Mouse (Mus musculus) heart, postnatal 0 days (tissue): Measurements from ENCODE around the gene Ttc39b. TPM values are rescaled to one million over a fixed set of nuclear protein-coding genes. Genes with fewer than 3 reads are reported as not detected.

Experiments used
- ATAC-seq: fragments of 200-750 bp; cut with Nextera tagmentation; 2 replicates; pipeline ENCODE4 v1.8.0; 2017; ENCODE audit warnings: low read depth, moderate number of reproducible peaks, moderate library complexity; ENCODE audit not compliant: insufficient read depth
- DNase-seq: peaks from one replicate; pipeline ENCODE4 v3.0.0-alpha.2; 2016; ENCODE audit warnings: low spot score
- H3K27ac ChIP-seq: fragments of 300-500 bp; sonication (generic); 2 replicates; pipeline ENCODE4 v1.5.1; 2014; ENCODE audit warnings: low read depth, mild to moderate bottlenecking
- H3K27me3 ChIP-seq: fragments of 300-500 bp; sonication (generic); 2 replicates; pipeline ENCODE4 v1.6.1; 2014; ENCODE audit warnings: low read length, mixed read lengths; ENCODE audit not compliant: control insufficient read depth, insufficient read depth
- H3K36me3 ChIP-seq: fragments of 300-500 bp; sonication (generic); replicated peaks from 2 replicates; pipeline ENCODE4 v1.6.1; 2014; ENCODE audit warnings: low read length, mixed read lengths; ENCODE audit not compliant: control insufficient read depth, insufficient read depth
- H3K4me1 ChIP-seq: fragments of 300-500 bp; sonication (generic); 2 replicates; pipeline ENCODE4 v1.6.1; 2014; ENCODE audit warnings: antibody characterized with exemption; ENCODE audit not compliant: control insufficient read depth, insufficient read depth
- H3K4me2 ChIP-seq: fragments of 300-500 bp; sonication (generic); 2 replicates; pipeline ENCODE4 v1.6.1; 2014; ENCODE audit warnings: low read depth, mild to moderate bottlenecking, low read length, moderate library complexity
- H3K4me3 ChIP-seq: fragments of 300-500 bp; sonication (generic); 2 replicates; pipeline ENCODE4 v1.5.1; 2014; ENCODE audit warnings: low read depth, low read length
- H3K9ac ChIP-seq: fragments of 300-500 bp; sonication (generic); replicated peaks from 2 replicates; pipeline ENCODE4 v1.6.1; 2014; ENCODE audit warnings: low read depth, low read length, mixed read lengths
- H3K9me3 ChIP-seq: fragments of 300-500 bp; sonication (generic); replicated peaks from 2 replicates; pipeline ENCODE4 v1.6.1; 2016; ENCODE audit warnings: low read length; ENCODE audit not compliant: control insufficient read depth
- CTCF ChIP-seq: IDR thresholded peaks from 2 replicates; pipeline ENCODE4 v1.5.1; 2016; ENCODE audit warnings: antibody characterized with exemption, control low read depth, low read depth
- EP300 ChIP-seq: IDR thresholded peaks from 2 replicates; pipeline ENCODE4 v1.6.1; 2016; ENCODE audit warnings: antibody characterized with exemption, low read depth
- WGBS: fragments of 180-500 bp; shearing (Covaris S2); extraction: QIAGEN DNeasy Blood & Tissue Kit; methylation state at CpG from one replicate; pipeline ENCODE4 v1.1.7; 2014; 5-methylcytosine and 5-hydroxymethylcytosine counted together
- polyA plus RNA-seq: library from polyadenylated mRNA; unstranded; fragments of >200 nt; fragmentation: Nextera tagmentation; extraction: Ambion mirVana; gene quantifications from 2 replicates; pipeline ENCODE4 v1.2.1, GENCODE M21; 2015
- total RNA-seq: library from RNA; depleted of rRNA; stranded (reverse); fragments of >200 nt; gene quantifications from 2 replicates; pipeline ENCODE4 v1.2.3, GENCODE M21; 2014; ENCODE audit warnings: low replicate concordance

The Ttc39b gene
- total and polyA plus RNA-seq, 2 experiments from 2014 or later: 4.1 to 4.3 TPM

DNA sequence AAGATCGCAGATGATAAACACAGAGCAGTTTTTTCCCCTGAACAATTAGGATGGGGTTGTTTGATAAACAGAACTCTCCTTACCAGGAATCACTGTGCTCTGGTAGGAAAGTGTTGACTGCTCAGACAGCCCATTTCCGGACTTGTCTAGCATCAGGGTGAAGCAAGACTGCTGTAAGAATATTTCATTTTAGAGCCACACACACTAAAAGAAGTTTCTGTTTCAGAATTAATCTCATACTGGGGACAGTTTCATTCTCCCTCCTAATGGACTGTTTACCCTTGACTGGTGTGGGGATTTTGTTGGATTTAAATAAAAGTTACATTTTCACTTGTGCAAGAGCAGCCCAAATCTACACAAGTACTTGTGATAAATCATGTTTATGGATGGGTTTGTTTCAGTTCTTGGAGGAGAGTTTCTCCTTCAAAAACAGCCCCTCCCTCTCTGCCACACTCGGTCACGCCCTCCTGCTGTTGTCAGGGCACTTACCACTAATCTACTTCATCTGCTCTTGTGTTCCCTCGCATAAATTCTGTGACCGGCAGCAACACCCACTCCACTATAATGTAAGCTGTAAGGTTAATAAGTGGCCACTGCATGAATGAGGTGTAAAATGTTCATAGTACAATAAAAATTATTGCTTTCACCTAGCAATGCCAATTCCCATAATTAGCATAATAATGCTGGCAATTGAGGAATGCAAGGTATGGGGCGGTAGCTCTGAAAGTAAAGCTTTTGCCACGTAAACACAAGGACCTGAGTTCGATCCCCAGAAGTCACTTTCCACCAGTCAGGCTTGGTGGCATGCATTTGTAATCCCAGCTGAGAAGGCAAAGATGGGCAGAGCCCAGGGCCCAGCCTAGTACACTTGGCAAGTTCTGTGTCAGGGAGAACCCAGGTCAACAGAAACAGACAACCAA, 4.2 kb upstream of the Ttc39b start:
- H3K4me1 ChIP-seq: 0 out of 2 replicates have a peak, but pooled peaks cover under 1% of the 10 kb centered on the region
- H3K27me3 ChIP-seq: 0 out of 2 replicates have a peak, but pooled peaks cover 6% of the 10 kb centered on the region
- TF ChIP-seq CTCF: no peak
- no peak for TF ChIP-seq EP300
- H3K9me3 ChIP-seq: no peaks in the 10 kb centered on the region
- no peak overlapping the region for H3K4me3 ChIP-seq
- 50% methylated on average over 9 of the region's 9 CpGs for WGBS
- no peak overlapping the region for H3K27ac ChIP-seq
- no peak for ATAC-seq
- DNase-seq: no peak
- no peaks in the 10 kb centered on the region for H3K36me3 ChIP-seq
- no peak overlapping the region for H3K9ac ChIP-seq
- no peak overlapping the region for H3K4me2 ChIP-seq

DNA sequence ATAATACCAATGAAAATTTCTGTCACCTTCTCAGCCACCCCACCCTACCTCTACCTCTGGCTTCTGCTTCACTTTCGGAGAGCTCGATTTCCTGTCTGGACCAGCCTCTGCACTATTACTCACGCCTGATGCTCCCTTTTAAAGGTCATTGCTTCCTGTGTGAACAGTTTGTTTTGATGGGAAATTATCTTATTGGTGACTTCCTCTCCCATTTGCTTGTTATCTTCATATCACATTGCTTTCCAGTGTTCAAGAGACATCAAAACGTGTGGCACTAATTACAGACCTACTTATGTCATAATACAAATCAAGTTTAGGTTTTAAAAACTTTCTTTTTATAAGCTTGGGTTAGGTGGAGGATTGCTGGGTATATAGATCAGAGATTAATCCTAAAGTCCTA, 3.5 kb upstream of the Ttc39b start:
- no peaks in the 10 kb centered on the region for H3K9me3 ChIP-seq
- DNase-seq (no peak), ATAC-seq (no peak)
- H3K4me2 ChIP-seq: no peak overlapping the region
- no peak overlapping the region for H3K27ac ChIP-seq
- H3K27me3 ChIP-seq: 0 out of 2 replicates have a peak, but pooled peaks cover 6% of the 10 kb centered on the region
- H3K36me3 ChIP-seq: no peaks in the 10 kb centered on the region
- TF ChIP-seq CTCF: no peak
- H3K4me1 ChIP-seq: peaks cover 7% of the 10 kb centered on the region
- H3K4me3 ChIP-seq: no peak overlapping the region
- WGBS: 48% methylated on average over 4 of the region's 4 CpGs
- H3K9ac ChIP-seq: no peak overlapping the region

DNA sequence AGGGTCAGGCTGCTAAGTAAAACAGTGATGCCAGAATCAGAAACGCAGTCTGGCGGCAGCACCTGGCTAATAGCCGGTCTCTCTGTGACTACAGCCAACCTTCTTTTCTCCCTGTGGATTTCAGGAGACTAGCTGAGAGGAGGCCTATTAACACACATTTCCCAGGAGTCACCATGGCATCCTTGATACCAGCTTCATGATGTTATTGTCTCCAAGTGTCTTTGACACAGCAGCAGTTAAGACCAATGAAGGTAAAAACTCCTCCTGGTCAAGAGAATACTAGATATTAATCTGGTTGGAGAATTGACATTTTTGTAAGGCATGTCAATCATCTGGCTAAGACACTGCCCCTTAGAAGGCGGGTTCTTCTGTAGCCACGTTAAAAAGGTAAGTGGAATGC, 1.3 kb upstream of the Ttc39b start:
- H3K9me3 ChIP-seq: no peaks in the 10 kb centered on the region
- peaks cover 7% of the 10 kb centered on the region for H3K4me1 ChIP-seq
- H3K27me3 ChIP-seq: 0 out of 2 replicates have a peak, but pooled peaks cover 10% of the 10 kb centered on the region
- H3K27ac ChIP-seq: no peak overlapping the region
- no peak for DNase-seq
- H3K36me3 ChIP-seq: no peaks in the 10 kb centered on the region
- H3K9ac ChIP-seq: no peak overlapping the region
- WGBS: 64% methylated on average over 5 of the region's 5 CpGs
- ATAC-seq: no peak
- H3K4me3 ChIP-seq: no peak overlapping the region
- H3K4me2 ChIP-seq: no peak overlapping the region
- TF ChIP-seq CTCF (no peak), EP300 (no peak)

DNA sequence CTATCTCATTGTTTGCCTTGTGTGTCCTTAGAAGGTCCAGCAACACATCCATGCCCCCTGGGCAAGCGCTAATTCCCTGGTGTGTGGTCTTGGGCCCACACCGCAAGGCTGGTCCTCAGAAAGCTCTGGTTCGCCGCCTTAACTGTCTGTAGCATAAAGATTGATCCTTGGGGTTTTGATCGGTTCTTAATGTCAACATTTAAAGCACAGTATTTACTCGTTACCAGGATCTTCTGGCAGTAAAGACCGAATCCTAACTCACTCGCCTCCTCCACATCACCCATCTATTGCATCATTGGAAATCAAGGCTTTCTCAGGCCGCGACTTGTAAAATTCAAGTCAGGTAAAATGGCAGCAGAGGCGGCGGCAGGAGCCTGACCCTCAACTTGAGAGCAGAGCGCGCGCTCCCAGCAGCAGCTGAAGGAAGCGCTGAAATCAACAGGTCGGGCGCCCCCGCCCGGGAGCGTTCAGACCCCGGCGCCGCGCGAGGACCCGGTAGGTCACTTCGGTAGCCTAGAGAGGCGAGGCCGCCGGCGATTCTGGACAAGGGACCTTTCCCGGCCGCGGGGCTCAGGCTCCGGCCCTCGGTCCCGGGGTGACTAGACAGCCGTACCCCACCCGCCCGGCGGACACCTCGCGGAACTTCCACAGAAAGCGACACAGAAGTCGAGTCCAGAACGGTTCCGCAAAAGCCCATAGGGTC, 703 bp downstream of the Ttc39b start:
- H3K27ac ChIP-seq: peak overlapping the region; percentile 59
- peak overlapping the region; percentile 95 for H3K4me2 ChIP-seq
- peak; percentile 75 for DNase-seq
- H3K36me3 ChIP-seq: no peaks in the 10 kb centered on the region
- H3K9me3 ChIP-seq: no peaks in the 10 kb centered on the region
- H3K27me3 ChIP-seq: 0 out of 2 replicates have a peak, but pooled peaks cover 10% of the 10 kb centered on the region
- peak overlapping the region; percentile 78 for H3K4me3 ChIP-seq
- 2% methylated on average over 45 of the region's 48 CpGs for WGBS
- peaks cover 7% of the 10 kb centered on the region for H3K4me1 ChIP-seq
- peak; percentile 71 for ATAC-seq
- TF ChIP-seq CTCF: no peak
- TF ChIP-seq EP300: no peak
- peak overlapping the region; percentile 52 for H3K9ac ChIP-seq

DNA sequence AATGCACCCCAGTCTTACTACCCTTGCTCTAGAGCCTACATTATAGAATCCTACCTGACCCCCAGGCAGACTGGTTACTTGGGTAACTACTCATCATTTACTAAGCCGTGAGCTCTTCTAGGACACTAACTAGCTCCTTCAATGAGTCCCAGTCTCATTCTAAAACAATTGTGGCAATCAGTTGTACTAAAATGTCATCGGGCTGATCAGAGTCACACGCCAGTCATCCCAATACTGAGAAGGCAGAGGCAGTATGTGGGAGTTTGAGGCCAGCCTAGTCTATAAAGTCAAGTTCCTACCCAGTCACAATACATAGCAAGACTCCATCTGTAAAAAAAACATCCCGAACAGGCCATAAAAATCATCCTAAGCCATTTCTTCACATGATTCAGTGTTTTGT, 4.3 kb downstream of the Ttc39b start:
- ATAC-seq: no peak
- TF ChIP-seq CTCF: no peak
- no peak for TF ChIP-seq EP300
- 90% methylated on average over 4 of the region's 4 CpGs for WGBS

More for the DNA sequence above, 4.3 kb downstream of the Ttc39b start:
- H3K9me3 ChIP-seq: no peaks in the 10 kb centered on the region
- H3K27me3 ChIP-seq: 0 out of 2 replicates have a peak, but pooled peaks cover 4% of the 10 kb centered on the region
- no peak overlapping the region for H3K4me2 ChIP-seq
- H3K4me3 ChIP-seq: no peak overlapping the region
- DNase-seq: no peak
- H3K4me1 ChIP-seq: peaks cover 16% of the 10 kb centered on the region
- no peak overlapping the region for H3K9ac ChIP-seq
- H3K36me3 ChIP-seq: no peaks in the 10 kb centered on the region
- H3K27ac ChIP-seq: no peak overlapping the region
